Mouse (Mus musculus) CD8-positive naive resting alpha-beta T cell, adult 57 days (primary cell): ENCODE data around the gene Olfr849. TPM values are rescaled to one million over a fixed set of nuclear protein-coding genes. Genes with fewer than 3 reads are reported as not detected.

Experiments
- total RNA-seq: library from RNA; stranded (reverse); gene quantifications from one replicate; pipeline ENCODE4 v1.2.4, GENCODE M21; 2023

Olfr849 gene
- total RNA-seq: not detected

GRCm38 (mm10) chr9:19439966-19440365 is at the start of gene Olfr849:
Olfr849 (plus strand) TSS chr9:19440266.

DNA sequence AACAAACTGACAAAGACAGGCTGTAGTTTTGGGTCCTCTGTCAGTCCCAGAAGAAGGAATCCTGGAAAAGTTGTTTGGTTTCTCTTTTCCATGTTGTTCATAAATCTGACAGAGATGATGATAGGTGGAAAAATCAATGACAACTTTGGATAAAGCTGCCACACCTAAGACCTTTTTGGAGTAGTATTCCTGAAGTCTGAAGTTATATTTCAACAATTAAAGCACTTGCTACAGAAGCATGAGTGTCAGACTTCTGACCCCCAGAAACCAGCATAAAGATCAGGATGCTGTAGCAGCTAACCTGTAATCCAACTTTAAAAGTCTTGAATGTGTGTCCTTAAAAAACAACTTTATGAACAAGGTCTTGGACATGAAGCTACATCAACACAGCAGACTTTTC is 38.1 kb downstream of the Olfr849 start, which contains the start of gene Olfr850:
Olfr850 (minus strand) TSS at position 101 of the 400 bp plus-strand sequence.

GRCm38 (mm10) chr9:19492995-19493394 is 52.9 kb downstream of the Olfr849 start, which contains the start of gene Olfr851:
Olfr851 (plus strand) TSS chr9:19493295.

Other genes starting within 250 kb of the Olfr849 start
- not detected for gene Olfr843, start 188.3 kb upstream of the Olfr849 start, total RNA-seq
- gene Olfr844, start 123.9 kb upstream of the Olfr849 start, total RNA-seq: not detected
- gene Olfr845, start 103.8 kb upstream of the Olfr849 start, total RNA-seq: not detected
- not detected for gene Olfr846, start 76.3 kb upstream of the Olfr849 start, total RNA-seq
- not detected for gene Olfr847, start 61.6 kb upstream of the Olfr849 start, total RNA-seq
- not detected for gene Olfr850, start 38.0 kb downstream of the Olfr849 start, total RNA-seq
- gene Olfr851, start 53.0 kb downstream of the Olfr849 start, total RNA-seq: not detected
- gene Olfr853, start 100.8 kb downstream of the Olfr849 start, total RNA-seq: not detected
- gene Olfr854, start 127.1 kb downstream of the Olfr849 start, total RNA-seq: not detected
- gene Olfr855, start 142.4 kb downstream of the Olfr849 start, total RNA-seq: not detected
- gene Zfp317, start 181.8 kb downstream of the Olfr849 start, total RNA-seq: 34.1 TPM